ENCODE assay signal across 14 mouse cellular contexts in genomic region chr13:79673358-79673757, GRCm38 (mm10).
"Had no signal": no experiment of that assay in that cellular context is flagged by ENCODE, and none has a peak within 500 bp of the region (broad histone marks: within the 10 kb centered on the region; RNA-seq: fewer than 3 reads in every experiment).

No protein-coding gene starts in this region.

- H3K36me3 ChIP-seq: limb, embryonic 15.5 days; liver, embryonic 12.5 days; neural tube, embryonic 13.5 days had no signal

- ATAC-seq: liver, embryonic 12.5 days; midbrain, embryonic 16.5 days had no signal

- H3K4me1 ChIP-seq: limb, embryonic 15.5 days; liver, embryonic 12.5 days; neural tube, embryonic 13.5 days had no signal

- DNase-seq: kidney, postnatal 25 days; layer of hippocampus, adult 9-11 months; layer of hippocampus, postnatal 36 days; lung, embryonic 14.5 days; lung, postnatal 10 days; lung, postnatal 4 days; right cerebral cortex, adult 18-20 months; right cerebral cortex, postnatal 25 days; thymus, postnatal 4 days had no signal

- H3K4me2 ChIP-seq: limb, embryonic 15.5 days; liver, embryonic 12.5 days; lung, embryonic 14.5 days; midbrain, embryonic 11.5 days; neural tube, embryonic 13.5 days had no signal

- H3K4me3 ChIP-seq: limb, embryonic 15.5 days; liver, embryonic 12.5 days; neural tube, embryonic 13.5 days had no signal

- H3K27ac ChIP-seq: limb, embryonic 15.5 days; liver, embryonic 12.5 days; neural tube, embryonic 13.5 days had no signal

- H3K27me3 ChIP-seq: limb, embryonic 15.5 days; liver, embryonic 12.5 days; neural tube, embryonic 13.5 days had no signal

- H3K9me3 ChIP-seq: limb, embryonic 15.5 days; liver, embryonic 12.5 days had no signal

- H3K9ac ChIP-seq: limb, embryonic 15.5 days; liver, embryonic 12.5 days; lung, embryonic 14.5 days; neural tube, embryonic 13.5 days had no signal
